Mouse (Mus musculus) left cerebral cortex, adult 2 months (tissue): Measurements from ENCODE around the gene Ctnnal1. TPM values are rescaled to one million over a fixed set of nuclear protein-coding genes. Genes with fewer than 3 reads are reported as not detected.
A peak's percentile ranks its signal among the peaks of the same experiment; 100 is the strongest.

Experiments used
- DNase-seq, 2 experiments: peaks; one replicate each; pipeline ENCODE4 v3.0.0; 2021 to 2022; ENCODE audit warnings: low spot score in 2 of 2, mixed read lengths in 1 of 2; ENCODE audit errors: extremely low spot score in 1 of 2
- H3K27ac ChIP-seq: fragments of 200-600 bp; 2 replicates; pipeline ENCODE4 v1.8.1; 2022
- H3K4me3 ChIP-seq: fragments of 200-600 bp; 2 replicates; pipeline ENCODE4 v1.8.1; 2022
- CTCF ChIP-seq: fragments of 200-600 bp; IDR thresholded peaks from 2 replicates; pipeline ENCODE4 v1.8.1; 2022; ENCODE audit warnings: antibody characterized with exemption, mild to moderate bottlenecking, moderate library complexity
- intact Hi-C: fragments of 180-260 bp; cut with DNase I; formaldehyde crosslinking; loops from one replicate; pipeline ENCODE4 v1.15.1; 2025
- total RNA-seq, 2 experiments: library from RNA; stranded (reverse); gene quantifications; 2 replicates each; pipeline ENCODE4 v1.2.3; 2021

Gene Ctnnal1
- total RNA-seq, 2 experiments from 2014 or later: 19.9 to 20.2 TPM

DNA sequence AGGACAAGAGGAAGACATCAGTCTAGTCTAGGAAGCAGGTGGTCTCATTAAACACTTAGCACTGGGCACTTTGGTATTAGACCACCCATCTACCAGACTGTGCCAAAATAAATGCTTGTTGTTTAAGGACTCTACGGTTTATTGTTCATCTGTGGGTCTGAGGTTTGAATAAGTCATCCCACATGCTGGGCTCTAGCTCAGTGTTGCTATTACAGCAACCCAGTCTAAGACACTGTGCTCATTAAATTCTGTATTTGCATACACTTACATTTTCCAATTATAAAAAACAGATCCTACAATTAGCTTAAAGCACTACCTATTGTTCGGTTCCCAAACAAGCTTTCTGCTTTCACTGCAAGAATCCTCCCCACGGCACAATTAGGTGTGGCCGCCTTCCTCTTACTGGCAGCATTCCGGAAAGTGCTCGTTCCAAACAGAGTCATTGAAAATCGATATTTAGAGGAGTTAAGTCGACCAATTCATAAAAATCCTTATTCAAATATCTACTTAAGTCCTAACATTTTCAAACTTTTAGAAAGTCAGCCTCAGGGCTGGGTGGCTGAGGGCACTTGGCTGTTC lies 8.5 kb downstream of the Ctnnal1 start:
- intact Hi-C loops: no loop called here
- no peak overlapping the region for H3K4me3 ChIP-seq
- DNase-seq: no peak
- H3K27ac ChIP-seq: no peak overlapping the region
- TF ChIP-seq CTCF: no peak

- intact Hi-C loops: no loop called here
- no peak overlapping the region for H3K4me3 ChIP-seq
- no peak for DNase-seq
- no peak overlapping the region for H3K27ac ChIP-seq
- no peak for TF ChIP-seq CTCF
These were observed 9.1 kb downstream of the Ctnnal1 start for GRCm38 (mm10) chr4:56855935-56856334.

GRCm38 (mm10) chr4:56850724-56851123 lies 14.3 kb downstream of the Ctnnal1 start:
- TF ChIP-seq CTCF: peak; percentile 8
- no peak overlapping the region for H3K27ac ChIP-seq
- intact Hi-C loops: no loop called here
- no peak for DNase-seq
- H3K4me3 ChIP-seq: no peak overlapping the region

- Histone ChIP-seq H3K27ac (no peak overlapping the region), H3K4me3 (no peak overlapping the region)
- DNase-seq: no peak
- intact Hi-C loops: no loop called here
- TF ChIP-seq CTCF: no peak
These were observed 16.9 kb downstream of the Ctnnal1 start for GRCm38 (mm10) chr4:56848044-56848443.

DNA sequence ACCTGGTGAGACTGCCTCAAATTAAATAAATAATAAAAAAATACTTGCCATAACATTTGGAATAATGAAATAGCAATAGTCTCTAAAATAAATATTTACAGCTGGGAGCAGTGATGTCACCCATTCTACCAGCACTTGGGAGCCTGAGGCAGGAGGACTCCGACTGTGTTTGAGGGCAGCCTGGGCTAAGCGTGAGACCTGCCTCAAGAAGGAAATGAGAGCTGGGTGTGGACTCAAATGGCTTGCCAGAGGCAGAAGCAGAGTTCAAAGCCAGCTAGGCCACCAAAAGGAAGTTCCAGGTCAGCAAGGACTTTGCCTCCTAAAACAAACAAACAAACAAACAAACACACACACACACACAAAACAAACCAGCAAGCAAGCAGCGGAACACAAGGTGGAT lies 17.6 kb downstream of the Ctnnal1 start:
- Histone ChIP-seq H3K27ac (no peak overlapping the region), H3K4me3 (no peak overlapping the region)
- no peak for TF ChIP-seq CTCF
- intact Hi-C loops: no loop called here
- no peak for DNase-seq

DNA sequence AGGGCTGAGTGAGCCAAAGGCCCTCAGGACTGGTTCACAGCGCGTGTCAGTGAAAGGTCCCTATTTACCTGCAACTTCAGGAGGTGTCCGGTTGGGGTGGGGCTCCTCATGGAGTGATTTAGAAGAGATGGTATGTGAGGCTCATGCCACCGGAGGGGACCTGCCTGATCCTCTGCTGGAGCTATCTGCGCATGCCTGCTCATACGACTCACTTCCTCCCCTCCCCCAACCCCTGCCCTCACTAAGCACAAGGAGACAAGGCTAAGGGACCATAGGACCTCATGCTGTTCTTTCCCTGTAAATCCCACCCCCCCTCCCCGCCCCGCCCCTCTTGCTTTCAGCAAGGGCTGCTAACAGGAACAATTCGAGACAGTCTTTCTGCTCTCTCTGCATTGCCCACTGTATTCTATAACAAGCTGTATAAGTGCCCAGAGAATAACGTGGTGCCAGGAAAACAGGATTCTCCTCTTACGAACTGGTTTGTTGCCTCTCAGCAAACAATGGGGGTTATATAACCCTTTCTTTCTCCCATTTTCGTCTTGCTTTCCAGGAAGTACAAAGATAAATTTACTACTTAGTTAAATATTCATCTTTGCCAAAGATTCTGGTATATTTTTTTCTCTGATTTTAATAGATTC lies 19.0 kb downstream of the Ctnnal1 start:
- TF ChIP-seq CTCF: no peak
- intact Hi-C loops: no loop called here
- Histone ChIP-seq H3K27ac (no peak overlapping the region), H3K4me3 (no peak overlapping the region)
- no peak for DNase-seq

GRCm38 (mm10) chr4:56844911-56845310 lies 20.1 kb downstream of the Ctnnal1 start:
- intact Hi-C loops: no loop called here
- Histone ChIP-seq H3K4me3 (no peak overlapping the region), H3K27ac (no peak overlapping the region)
- no peak for DNase-seq
- TF ChIP-seq CTCF: no peak; the same call in 1 of the 2 replicates

DNA sequence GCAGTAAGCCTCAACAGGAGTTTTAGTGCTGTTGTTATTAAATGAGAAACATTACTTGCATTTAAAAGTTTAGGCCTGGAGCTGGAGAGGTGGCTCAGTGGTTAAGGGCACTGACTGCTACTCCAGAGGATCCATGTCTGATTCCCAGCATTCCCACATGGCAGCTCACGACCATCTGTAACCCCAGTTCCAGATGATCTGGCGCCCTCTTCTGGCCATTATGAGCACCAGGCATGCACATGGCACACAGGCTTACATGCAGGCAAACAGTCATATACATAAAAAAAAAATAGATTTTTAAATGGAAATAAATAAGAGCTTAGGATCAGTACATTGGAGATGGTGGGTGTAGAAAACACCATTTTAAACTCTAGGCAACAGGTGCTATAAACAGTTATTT lies 21.0 kb downstream of the Ctnnal1 start:
- no peak for DNase-seq
- TF ChIP-seq CTCF: peak; percentile 18
- Histone ChIP-seq H3K27ac (no peak overlapping the region), H3K4me3 (no peak overlapping the region)
- intact Hi-C loops: no loop called here

DNA sequence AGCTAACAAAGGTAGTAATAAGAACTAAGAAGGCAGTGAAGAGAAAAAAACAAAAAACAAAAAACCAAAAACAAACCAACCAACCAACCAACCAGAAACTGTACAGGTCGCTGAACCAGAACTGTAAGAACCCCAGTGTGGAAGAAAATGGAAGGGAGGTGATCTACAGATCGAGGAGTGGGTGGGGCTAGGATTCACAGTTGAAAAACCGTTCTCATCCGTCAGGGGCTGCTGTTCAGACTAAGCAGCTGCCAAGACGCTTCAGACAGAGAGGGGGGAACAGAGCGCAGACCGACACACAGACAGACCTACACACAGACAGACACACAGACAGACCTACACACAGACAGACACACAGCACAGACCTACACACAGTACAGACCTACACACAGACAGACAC lies 22.5 kb downstream of the Ctnnal1 start:
- H3K4me3 ChIP-seq: no peak overlapping the region
- H3K27ac ChIP-seq: no peak overlapping the region
- TF ChIP-seq CTCF: no peak
- intact Hi-C loops: no loop called here
- no peak for DNase-seq

- Histone ChIP-seq H3K27ac (no peak overlapping the region), H3K4me3 (no peak overlapping the region)
- no peak for DNase-seq
- intact Hi-C loops: no loop called here
- no peak for TF ChIP-seq CTCF
These were observed 24.7 kb downstream of the Ctnnal1 start for GRCm38 (mm10) chr4:56840297-56840696.

DNA sequence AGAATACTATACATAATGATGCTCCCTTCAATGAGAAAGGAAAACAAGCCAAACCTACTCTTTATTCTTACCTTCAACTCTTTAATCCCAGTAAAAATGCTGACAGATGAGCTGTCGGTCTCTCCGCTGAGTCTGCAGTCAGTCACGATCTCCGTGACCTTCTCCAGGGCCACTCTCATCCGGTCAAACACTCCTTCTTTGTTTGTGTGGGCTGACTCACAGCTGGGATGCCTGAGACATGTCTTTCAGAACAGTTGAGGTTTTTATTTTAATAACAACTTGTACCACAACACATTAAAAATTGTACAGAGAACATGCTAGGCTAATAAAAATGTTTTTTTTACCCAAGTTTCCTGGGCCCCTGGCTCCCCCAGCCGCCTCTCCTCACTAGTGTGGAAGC lies 27.3 kb downstream of the Ctnnal1 start:
- no peak for DNase-seq
- Histone ChIP-seq H3K4me3 (no peak overlapping the region), H3K27ac (no peak overlapping the region)
- intact Hi-C loops: no loop called here
- no peak for TF ChIP-seq CTCF

DNA sequence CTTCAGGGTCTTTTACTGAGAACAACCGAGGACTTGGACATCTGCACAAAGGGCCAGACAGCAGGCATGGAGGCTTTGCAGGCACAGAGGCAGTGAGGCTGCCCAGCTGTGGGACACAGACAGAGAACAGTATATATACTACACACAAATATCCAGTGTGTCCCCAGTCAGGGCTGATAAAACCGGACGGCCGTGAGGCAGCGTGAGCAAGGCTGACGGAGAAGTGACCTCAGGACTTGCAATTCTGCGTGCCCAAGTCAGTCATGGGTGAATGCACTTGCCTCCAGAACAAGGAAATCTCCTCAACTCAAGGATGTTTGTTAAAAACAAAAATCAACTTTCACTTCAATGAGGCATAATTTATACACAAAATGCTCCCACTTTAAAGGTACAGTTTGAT lies 33.0 kb downstream of the Ctnnal1 start:
- Histone ChIP-seq H3K4me3 (no peak overlapping the region), H3K27ac (no peak overlapping the region)
- intact Hi-C loops: no loop called here
- DNase-seq: no peak
- no peak for TF ChIP-seq CTCF

DNA sequence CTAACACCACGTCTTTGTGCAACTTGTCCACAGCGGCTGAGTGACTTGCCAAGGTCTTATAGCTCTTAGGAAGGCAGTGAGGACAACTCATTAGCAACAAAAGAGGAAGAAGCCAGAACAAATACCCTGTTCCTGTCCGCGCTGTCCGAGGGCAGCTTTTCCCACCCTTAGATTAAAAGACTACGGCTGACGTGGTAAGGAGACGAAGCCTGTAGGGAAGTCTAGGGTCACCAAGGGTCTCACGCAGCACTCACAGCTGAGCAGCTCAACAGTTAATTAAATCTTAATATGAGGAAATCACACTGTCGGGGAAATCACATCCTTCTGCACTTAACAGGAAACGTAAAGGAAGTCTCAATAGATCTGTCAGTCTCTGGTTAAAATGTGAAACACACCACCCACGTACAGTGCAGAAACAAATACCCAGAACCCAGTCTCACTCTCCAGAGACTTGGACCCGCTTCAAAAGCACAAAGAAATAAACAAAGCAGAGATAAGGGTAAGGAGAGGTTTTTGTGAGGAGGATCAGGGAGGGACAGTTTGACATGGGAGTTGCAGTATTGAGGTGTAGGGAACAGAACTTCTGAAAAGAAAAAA lies 33.9 kb downstream of the Ctnnal1 start:
- H3K27ac ChIP-seq: no peak overlapping the region
- DNase-seq: no peak
- H3K4me3 ChIP-seq: no peak overlapping the region
- TF ChIP-seq CTCF: no peak
- intact Hi-C loops: no loop called here
